Mouse (Mus musculus) bone marrow macrophage, adult 2 months (primary cell): Measurements from ENCODE around the gene Tnfaip2. TPM values are rescaled to one million over a fixed set of nuclear protein-coding genes. Genes with fewer than 3 reads are reported as not detected.

ENCODE experiments used
- H3K27ac ChIP-seq: 2 replicates; pipeline ENCODE4 v1.5.1; 2012; ENCODE audit warnings: low read depth, low read length; ENCODE audit not compliant: insufficient read depth
- H3K4me1 ChIP-seq: 2 replicates; pipeline ENCODE4 v1.6.1; 2012; ENCODE audit warnings: low read length; ENCODE audit not compliant: control insufficient read depth, insufficient read depth
- H3K4me3 ChIP-seq: 2 replicates; pipeline ENCODE4 v1.5.1; 2012; ENCODE audit warnings: mild to moderate bottlenecking, low read length, moderate library complexity; ENCODE audit not compliant: insufficient read depth
- CTCF ChIP-seq: IDR thresholded peaks from 2 replicates; pipeline ENCODE4 v1.5.1; 2012; ENCODE audit warnings: low read depth, mild to moderate bottlenecking, low read length, moderate library complexity
- POLR2A ChIP-seq: IDR thresholded peaks from 2 replicates; pipeline ENCODE4 v1.6.1; 2012; ENCODE audit warnings: mild to moderate bottlenecking, low read depth, low read length, borderline replicate concordance
- polyA plus RNA-seq: library from polyadenylated mRNA; stranded (reverse); fragments of >200 nt; gene quantifications from 2 replicates; pipeline ENCODE4 v1.2.4, GENCODE M21; 2012; ENCODE audit not compliant: missing spikeins, insufficient read depth, insufficient read length

Tnfaip2 gene
- 300 and 304 TPM in 2 replicates for polyA plus RNA-seq

GRCm38 (mm10) chr12:111442309-111443010 lies at the start of gene Tnfaip2:
Gene Tnfaip2, plus strand, starts transcription at chr12:111442469.
- Histone ChIP-seq H3K4me1 (peaks cover 57% of the 10 kb centered on the region), H3K27ac (peak within 1 kb of the TSS; percentile 94), H3K4me3 (peak within 1 kb of the TSS; percentile 73)
- TF ChIP-seq CTCF (no peak), POLR2A (peak; percentile 99)

- TF ChIP-seq CTCF (no peak), POLR2A (no peak)
- no peaks in the 10 kb centered on the region for H3K4me1 ChIP-seq
- no peak overlapping the region for H3K4me3 ChIP-seq
- no peak overlapping the region for H3K27ac ChIP-seq
Measured at GRCm38 (mm10) chr12:111394008-111394407, 48.3 kb upstream of the Tnfaip2 start.

- H3K4me1 ChIP-seq, result no peaks in the 10 kb centered on the region
- no peak overlapping the region for H3K27ac ChIP-seq
- no peak overlapping the region for H3K4me3 ChIP-seq
- no peak for TF ChIP-seq POLR2A
- TF ChIP-seq CTCF, result no peak
Measured at GRCm38 (mm10) chr12:111396997-111397396, 45.3 kb upstream of the Tnfaip2 start.

GRCm38 (mm10) chr12:111401454-111402184 lies 40.6 kb upstream of the Tnfaip2 start:
- no peak overlapping the region for H3K27ac ChIP-seq
- TF ChIP-seq POLR2A, result no peak
- peak; percentile 77 for TF ChIP-seq CTCF
- H3K4me1 ChIP-seq, result no peaks in the 10 kb centered on the region
- H3K4me3 ChIP-seq, result no peak overlapping the region

GRCm38 (mm10) chr12:111404880-111405279 lies 37.4 kb upstream of the Tnfaip2 start:
- Histone ChIP-seq H3K4me1 (no peaks in the 10 kb centered on the region), H3K4me3 (no peak overlapping the region), H3K27ac (no peak overlapping the region)
- no peak for TF ChIP-seq CTCF
- no peak for TF ChIP-seq POLR2A

GRCm38 (mm10) chr12:111406622-111407021 lies 35.6 kb upstream of the Tnfaip2 start, which contains the start of gene Lbhd2:
Gene Lbhd2, plus strand, starts transcription at chr12:111406809.
- no peaks in the 10 kb centered on the region for H3K4me1 ChIP-seq
- TF ChIP-seq POLR2A (no peak), CTCF (no peak)
- H3K27ac ChIP-seq, result no peak within 1 kb of the TSS
- no peak within 1 kb of the TSS for H3K4me3 ChIP-seq

GRCm38 (mm10) chr12:111409583-111409982 lies 32.7 kb upstream of the Tnfaip2 start:
- 0 out of 2 replicates have a peak, but pooled peaks cover 2% of the 10 kb centered on the region for H3K4me1 ChIP-seq

GRCm38 (mm10) chr12:111411631-111412355 lies 30.5 kb upstream of the Tnfaip2 start:
- Histone ChIP-seq H3K4me3 (no peak overlapping the region), H3K27ac (no peak overlapping the region), H3K4me1 (0 out of 2 replicates have a peak, but pooled peaks cover 2% of the 10 kb centered on the region)
- no peak for TF ChIP-seq POLR2A
- TF ChIP-seq CTCF, result no peak

More at GRCm38 (mm10) chr12:111409583-111409982, 32.7 kb upstream of the Tnfaip2 start:
- H3K4me3 ChIP-seq, result no peak overlapping the region
- no peak for TF ChIP-seq CTCF
- TF ChIP-seq POLR2A, result no peak
- H3K27ac ChIP-seq, result no peak overlapping the region

GRCm38 (mm10) chr12:111412581-111413284 lies 29.5 kb upstream of the Tnfaip2 start:
- TF ChIP-seq CTCF (no peak), POLR2A (no peak)
- Histone ChIP-seq H3K27ac (no peak overlapping the region), H3K4me3 (no peak overlapping the region), H3K4me1 (peaks cover 2% of the 10 kb centered on the region; the same call in 1 of the 2 replicates)
